Mouse (Mus musculus) erythroid progenitor cell, adult 5-6 weeks (primary cell): ENCODE results near the gene Syne3. TPM values are rescaled to one million over a fixed set of nuclear protein-coding genes. Genes with fewer than 3 reads are reported as not detected.

ENCODE experiments used
- ATAC-seq: replicated peaks from 2 replicates; pipeline ENCODE4 v1.8.0; 2016; ENCODE audit warnings: moderate number of reproducible peaks, mild to moderate bottlenecking, moderate TSS enrichment, inconsistent platforms; ENCODE audit not compliant: poor library complexity, low FRiP score, severe bottlenecking
- total RNA-seq, 2 experiments: library from RNA; stranded (forward) in 1 of 2; stranded (reverse) in 1 of 2; fragments of 150-400 nt in 1 of 2; fragments of 186-747, 209-891 nt in 1 of 2; gene quantifications; 2 replicates each; pipeline versions ENCODE4 v1.2.3 to v1.2.4; 2015 to 2017; ENCODE audit warnings: low replicate concordance in 2 of 2

Gene Syne3
- total RNA-seq, 2 experiments from 2014 or later: 19.7 to 29.5 TPM

DNA sequence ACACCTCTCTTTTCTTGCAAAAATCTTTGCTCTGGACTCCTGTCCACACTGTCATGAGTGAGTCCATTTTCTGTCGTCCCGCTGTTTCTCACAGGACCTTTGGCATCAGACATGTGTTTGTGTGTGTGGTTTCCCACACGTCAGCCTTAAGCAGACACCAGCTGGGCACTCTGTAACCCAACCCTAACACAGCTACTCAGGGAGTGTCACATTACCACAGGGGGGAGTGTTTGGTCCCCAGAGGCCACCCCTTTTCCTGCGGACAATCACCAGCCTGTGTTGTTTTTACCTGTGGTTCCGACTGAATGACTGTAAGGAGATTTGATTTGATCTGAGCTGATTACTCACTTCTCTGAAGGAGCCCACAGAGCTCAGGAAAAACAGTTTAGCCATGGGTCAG is 105.5 kb downstream of the Syne3 start:
- ATAC-seq: no peak

DNA sequence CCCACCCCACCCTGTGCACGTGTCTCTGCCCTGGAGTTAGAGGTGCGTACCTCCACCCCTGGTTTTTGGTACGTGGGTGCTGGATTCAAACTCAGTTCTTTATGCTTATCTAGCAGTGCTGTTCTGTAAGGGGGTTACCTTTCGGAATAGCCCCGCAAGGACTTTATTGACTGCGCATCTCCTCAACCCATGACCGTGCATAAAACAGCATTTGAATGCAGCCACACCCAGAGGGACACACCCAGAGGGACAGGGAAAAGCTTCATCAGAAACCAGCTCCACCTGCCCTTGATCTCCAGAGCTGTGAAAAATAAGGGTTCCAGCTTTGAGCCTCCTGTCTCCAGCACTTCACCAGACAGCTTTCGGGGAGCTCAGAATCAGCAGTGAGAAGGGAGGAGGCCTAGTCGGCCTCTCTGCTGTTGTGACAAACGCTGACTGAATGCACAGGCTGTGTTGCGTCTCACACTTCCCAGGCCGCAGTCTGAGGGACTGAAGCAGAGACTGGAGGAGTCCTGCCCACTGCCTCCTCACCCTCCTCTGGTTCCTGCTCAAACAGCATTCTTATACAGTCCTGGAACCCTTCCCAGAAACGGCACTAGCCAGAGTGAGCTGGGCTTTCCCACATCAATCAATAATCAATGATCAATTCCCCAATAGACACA is 107.1 kb downstream of the Syne3 start:
- ATAC-seq: no peak

DNA sequence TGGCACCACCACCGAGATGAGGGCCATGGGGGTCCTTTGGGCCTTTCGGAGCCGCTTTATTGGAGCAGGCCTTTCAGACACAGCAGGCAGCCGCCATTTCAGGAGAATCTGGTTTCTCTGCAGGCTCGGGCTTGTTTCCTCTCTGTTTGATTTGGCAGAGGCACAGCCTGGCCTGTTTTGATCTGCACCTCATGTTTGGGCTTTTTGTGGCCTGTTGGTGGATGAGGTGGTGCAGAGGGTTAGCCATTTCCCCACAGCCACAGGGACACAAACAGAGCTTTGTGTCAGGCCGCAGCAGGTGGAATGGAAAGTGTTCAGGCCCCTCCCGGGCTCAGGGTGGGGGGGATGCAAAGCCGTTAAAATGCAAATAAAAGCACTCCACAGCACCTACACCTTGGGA is 108.3 kb downstream of the Syne3 start:
- no peak for ATAC-seq

DNA sequence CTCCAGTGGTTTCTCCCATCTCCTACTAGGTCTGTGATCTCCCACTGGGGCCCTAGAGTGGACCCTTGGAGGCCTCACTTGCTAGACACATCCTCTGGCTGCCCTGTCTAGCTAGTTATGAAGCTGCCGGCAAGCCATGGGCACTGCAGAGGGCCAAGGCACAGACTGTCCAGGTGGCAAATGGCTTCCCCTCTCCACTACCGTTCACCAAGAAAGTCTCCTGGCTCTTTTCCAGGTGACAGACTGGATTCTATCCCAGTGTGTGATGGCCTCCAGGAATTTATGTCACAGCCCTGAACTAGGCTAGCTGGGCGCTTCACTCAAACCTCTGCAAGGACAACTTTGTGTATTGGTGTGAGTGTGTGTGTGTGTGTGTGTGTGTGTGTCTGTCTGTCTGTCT is 109.8 kb downstream of the Syne3 start:
- ATAC-seq: no peak

DNA sequence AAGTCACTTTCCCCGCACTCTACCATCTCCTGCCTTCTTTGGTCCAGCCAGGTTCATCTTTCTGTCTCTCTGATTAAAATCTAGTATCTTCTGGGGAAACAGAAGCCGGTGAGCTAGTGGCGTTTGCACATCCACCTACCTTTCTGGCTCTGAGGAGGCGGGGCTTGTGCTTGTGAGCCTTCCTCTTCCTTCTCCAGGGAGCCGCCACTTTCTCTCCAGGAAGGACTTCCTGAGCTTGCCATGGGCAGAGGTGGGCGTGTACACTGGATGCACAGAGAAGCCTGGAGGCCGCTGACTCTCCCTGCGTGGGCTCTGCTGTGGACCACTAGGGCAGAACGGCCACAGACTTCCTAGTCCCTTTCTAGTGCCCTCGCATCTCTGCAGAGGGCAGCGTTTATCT is 110.4 kb downstream of the Syne3 start:
- ATAC-seq: no peak

DNA sequence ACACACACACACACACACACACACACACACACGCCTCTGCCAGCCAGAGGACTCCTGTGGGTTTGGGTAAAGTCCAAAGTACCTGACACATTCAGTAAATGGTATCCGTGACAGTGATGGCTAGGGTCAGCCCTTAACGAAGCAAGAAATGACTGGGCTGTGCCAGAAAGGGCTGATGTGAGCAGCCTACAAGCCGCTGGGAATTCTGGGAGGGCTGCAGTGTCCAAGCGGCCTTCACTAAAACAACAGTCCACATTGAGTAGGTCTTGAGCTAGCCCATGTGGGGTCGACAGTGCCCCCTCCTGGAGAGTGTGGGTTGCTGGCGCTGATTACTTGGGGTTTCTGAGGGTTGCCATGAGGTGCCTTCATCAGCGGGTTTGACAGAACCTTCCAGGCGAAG is 110.9 kb downstream of the Syne3 start:
- no peak for ATAC-seq

DNA sequence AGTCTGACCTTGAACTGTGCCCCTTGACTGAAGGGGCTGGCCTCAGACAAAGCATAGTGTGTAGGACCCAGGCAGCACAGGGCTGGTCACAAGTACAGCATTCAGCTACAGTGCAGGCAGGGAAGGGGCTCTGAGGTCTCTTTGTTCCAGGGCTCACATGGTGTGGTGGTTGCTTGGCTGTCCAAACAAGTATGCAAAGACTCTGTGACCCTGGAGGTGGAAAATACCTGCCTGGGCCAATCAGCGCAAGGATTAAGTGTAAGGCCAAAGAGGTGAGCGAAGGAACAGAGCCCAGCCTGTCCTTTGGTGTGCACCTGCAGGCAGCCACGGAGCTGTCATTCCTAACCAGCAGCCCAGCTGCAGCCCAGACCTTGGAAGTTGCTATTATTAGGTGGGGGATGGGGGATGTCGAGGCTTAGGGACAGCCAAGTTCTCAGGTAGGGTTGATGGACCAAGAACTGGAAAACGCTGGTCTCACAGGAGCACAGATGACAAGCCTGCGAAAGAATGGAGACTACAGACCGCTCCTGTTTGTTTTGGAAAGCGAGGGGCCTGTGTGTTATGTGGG is 112.5 kb downstream of the Syne3 start:
- ATAC-seq: no peak

DNA sequence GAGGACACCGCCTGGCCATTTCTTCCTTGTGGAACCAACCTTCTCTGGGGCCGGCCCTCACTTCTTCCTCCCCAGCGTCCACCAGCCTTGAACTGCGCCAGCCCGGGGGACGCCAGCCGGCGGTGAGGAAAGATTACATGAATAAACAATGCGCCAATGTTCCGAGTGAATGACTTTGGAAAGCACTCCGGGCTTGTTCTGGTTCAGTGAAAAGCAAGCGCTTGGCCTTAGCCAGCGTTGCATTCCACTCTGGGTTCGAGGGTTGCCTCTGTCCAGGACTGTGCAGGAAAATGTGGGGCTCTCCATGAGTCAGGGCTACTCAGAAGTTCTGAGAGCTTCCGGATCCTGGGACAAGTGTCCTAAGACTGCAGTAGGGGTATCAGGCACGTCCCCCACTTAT is 113.0 kb downstream of the Syne3 start:
- ATAC-seq: no peak

DNA sequence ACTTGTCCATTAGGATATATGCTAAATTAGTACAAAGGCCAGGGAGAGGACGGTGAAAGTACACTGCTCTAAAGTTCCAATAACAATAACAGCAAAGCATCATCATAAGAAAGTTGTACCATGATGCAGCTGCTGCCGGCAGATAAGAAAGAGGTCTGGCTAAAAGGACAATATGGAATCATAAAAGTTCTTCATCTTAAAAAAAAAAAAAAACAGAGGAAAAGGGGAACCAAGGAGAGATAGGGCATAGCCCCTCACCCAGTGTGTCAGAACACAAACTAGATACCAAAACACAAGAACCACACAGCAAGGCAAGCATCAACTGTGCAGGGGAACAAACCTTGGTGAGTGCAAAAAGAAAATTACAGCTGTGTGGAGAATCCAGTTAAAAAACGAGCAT is 117.4 kb downstream of the Syne3 start:
- no peak for ATAC-seq

DNA sequence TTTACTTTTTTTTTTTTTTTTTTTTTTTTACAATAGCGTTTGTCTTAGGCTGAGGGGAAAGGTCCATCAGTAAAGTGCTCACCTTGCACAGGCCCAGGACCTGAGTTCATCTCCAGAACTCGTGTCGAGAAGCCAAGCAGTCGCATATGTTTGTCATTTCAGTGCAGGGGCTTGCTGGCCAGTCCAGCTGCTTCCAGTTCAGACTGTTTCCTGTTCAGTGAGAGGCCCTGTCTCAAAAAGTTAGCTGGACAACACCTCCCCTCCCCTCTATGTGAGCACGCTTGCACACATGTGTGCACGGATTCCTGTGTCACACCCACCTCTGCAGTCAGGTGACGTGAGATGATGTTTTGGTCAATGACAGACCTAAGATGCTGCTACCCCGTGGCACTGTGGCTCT is 119.5 kb downstream of the Syne3 start:
- no peak for ATAC-seq

DNA sequence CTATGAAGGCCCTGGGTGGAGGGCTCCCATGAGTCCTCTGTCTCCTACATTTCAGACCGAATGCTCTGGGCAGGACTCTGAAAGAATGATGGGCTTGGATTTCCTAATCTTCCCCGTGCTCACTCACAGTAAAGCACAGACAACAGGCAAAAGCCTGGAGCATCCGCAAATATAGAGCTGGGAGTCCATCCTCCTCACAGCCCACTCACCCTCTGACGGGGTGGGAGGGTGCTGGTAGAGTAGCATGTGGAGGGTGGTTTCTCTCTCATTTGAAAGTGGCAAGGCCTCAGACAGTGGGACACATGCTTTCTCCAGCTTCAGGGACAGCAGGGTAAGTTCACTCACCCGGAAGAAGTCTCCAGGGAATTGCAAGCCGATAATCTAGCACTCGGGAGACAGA is 123.5 kb downstream of the Syne3 start:
- no peak for ATAC-seq

DNA sequence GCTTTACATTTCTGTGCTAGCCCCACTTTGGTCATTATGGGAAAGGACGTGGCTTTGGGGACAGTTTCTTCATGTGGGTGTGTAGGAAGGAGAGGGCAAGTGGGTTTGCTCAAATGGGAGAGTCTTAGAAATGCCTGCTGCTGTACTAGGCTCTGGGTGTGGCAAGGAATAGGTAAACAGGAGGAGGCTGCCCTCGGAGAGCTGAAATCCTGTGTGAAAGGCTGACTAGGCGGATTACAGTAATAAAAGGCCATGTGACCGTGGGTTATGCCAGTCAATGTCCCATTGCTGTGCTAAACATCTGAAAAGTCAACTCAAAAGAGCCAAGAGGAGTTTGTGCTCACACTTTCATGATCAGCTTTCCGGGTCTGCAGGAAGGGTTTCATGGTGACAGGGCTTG is 127.1 kb downstream of the Syne3 start:
- ATAC-seq: no peak

DNA sequence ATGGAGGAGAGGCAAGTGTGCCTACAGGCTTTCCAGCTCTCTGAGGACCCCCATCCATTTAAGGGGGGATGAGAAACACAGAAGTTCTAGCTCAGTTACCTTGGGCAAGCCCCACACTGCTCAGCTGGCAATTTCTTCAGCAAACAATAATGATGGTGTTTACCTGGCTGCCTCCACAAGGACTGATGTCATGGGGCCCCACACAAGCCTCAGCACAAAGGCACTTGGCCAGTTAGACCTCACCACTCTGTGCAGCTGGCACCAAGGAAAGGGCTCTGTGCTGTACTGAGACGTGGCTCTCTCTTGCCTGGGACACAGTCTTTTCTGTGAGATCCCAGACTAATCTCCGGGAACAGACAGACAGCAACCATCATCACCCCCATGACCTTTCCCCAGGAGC is 127.5 kb downstream of the Syne3 start:
- no peak for ATAC-seq

DNA sequence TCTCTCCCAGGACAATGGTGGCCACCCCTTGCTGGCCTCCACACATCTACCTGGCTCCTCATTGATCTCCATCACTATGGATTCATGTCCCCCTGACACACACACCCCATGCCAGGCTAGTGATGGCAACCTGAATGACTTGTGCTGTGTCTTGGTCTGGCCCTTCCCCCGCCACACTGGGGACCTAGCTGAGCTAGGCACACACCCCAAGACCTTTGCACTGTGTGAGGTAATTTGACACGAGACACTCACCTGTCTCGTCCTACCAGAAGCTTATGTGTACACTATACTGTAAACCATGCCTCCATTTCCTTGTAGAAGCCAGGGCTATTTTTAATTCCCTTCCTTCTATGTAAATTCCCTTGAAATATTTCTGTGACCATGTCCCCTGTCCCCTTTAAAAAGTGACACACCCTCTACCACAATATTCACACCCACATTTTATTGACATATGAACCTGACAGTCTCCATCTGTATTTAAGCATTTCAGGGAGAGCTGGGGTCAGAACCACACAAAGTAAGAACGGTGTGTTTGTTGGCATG is 128.0 kb downstream of the Syne3 start:
- no peak for ATAC-seq

DNA sequence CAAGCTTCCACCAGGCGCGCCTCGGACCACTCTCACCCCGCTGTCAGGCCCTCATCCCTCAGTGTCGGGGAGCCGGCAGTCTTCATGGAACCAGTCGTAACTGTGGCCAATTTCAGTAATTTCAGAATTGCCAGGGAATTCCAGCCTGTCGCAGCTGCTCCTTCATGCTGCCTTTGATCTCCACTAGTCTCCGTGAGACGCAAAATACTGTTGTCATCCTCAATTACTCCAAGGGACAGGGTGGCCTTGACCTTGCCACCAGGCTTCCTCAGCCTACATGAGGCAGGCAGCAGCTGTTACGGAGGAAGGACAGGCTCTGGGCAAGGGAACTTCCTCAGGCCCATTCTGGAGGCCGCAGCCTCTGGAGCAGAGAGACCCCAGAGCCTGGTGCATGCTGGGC is 129.2 kb downstream of the Syne3 start:
- ATAC-seq: no peak

Other genes with a start within 250 kb of the Syne3 start
- gene Clmn, start 144.7 kb downstream of the Syne3 start, total RNA-seq (2015; ENCODE audit: low replicate concordance): not detected in 2 replicates
- gene Clmn, start 144.7 kb downstream of the Syne3 start, total RNA-seq (2017; ENCODE audit: low replicate concordance): not detected in 2 replicates
- gene Glrx5, start 22.9 kb upstream of the Syne3 start, total RNA-seq (2015; ENCODE audit: low replicate concordance): 285 and 316 TPM in 2 replicates
- gene Glrx5, start 22.9 kb upstream of the Syne3 start, total RNA-seq (2017; ENCODE audit: low replicate concordance): 129 and 154 TPM in 2 replicates
- gene Tcl1b2, start 136.2 kb upstream of the Syne3 start, total RNA-seq (2015; ENCODE audit: low replicate concordance): not detected in 2 replicates
- gene Tcl1b2, start 136.2 kb upstream of the Syne3 start, total RNA-seq (2017; ENCODE audit: low replicate concordance): 0.51 and 4.5 TPM in 2 replicates
- gene Tcl1b1, start 149.9 kb upstream of the Syne3 start, total RNA-seq (2015; ENCODE audit: low replicate concordance): not detected in 2 replicates
- not detected in 2 replicates for gene Tcl1b1, start 149.9 kb upstream of the Syne3 start, total RNA-seq (2017; ENCODE audit: low replicate concordance)
- not detected in 2 replicates for gene Tcl1b5, start 166.5 kb upstream of the Syne3 start, total RNA-seq (2015; ENCODE audit: low replicate concordance)
- gene Tcl1b5, start 166.5 kb upstream of the Syne3 start, total RNA-seq (2017; ENCODE audit: low replicate concordance): not detected in 2 replicates
- not detected in 2 replicates for gene Tcl1b3, start 181.2 kb upstream of the Syne3 start, total RNA-seq (2015; ENCODE audit: low replicate concordance)
- not detected in 2 replicates for gene Tcl1b3, start 181.2 kb upstream of the Syne3 start, total RNA-seq (2017; ENCODE audit: low replicate concordance)
- not detected in 2 replicates for gene Tcl1b4, start 192.1 kb upstream of the Syne3 start, total RNA-seq (2015; ENCODE audit: low replicate concordance)
- not detected in 2 replicates for gene Tcl1b4, start 192.1 kb upstream of the Syne3 start, total RNA-seq (2017; ENCODE audit: low replicate concordance)
- gene Tcl1, start 213.0 kb upstream of the Syne3 start, total RNA-seq (2015; ENCODE audit: low replicate concordance): not detected in 2 replicates
- gene Tcl1, start 213.0 kb upstream of the Syne3 start, total RNA-seq (2017; ENCODE audit: low replicate concordance): not detected in 2 replicates